Mouse (Mus musculus) CH12.LX (cell line): ENCODE data around the gene Cryl1. TPM values are rescaled to one million over a fixed set of nuclear protein-coding genes. Genes with fewer than 3 reads are reported as not detected.

Source experiments
- DNase-seq: peaks from one replicate; pipeline ENCODE4 v3.0.0-alpha.2; 2013; ENCODE audit errors: extremely low read depth
- H3K27ac ChIP-seq: 2 replicates; pipeline ENCODE4 v1.5.1; 2012; ENCODE audit warnings: low read depth, mild to moderate bottlenecking, control low read depth, moderate library complexity; ENCODE audit not compliant: insufficient read depth
- H3K27me3 ChIP-seq: replicated peaks from 2 replicates; pipeline ENCODE3; 2012; ENCODE audit warnings: inconsistent platforms
- H3K36me3 ChIP-seq, 2 experiments: replicated peaks in 1 of 2; 2 replicates each; pipeline versions ENCODE3 to v1.6.1; 2012; ENCODE audit warnings: inconsistent platforms in 1 of 2, low read length in 1 of 2, mild to moderate bottlenecking in 1 of 2, mixed read lengths in 1 of 2, moderate library complexity in 1 of 2; ENCODE audit not compliant: control insufficient read depth in 1 of 2, insufficient read depth in 1 of 2
- H3K4me1 ChIP-seq, 2 experiments: 2 replicates each; pipeline ENCODE4 v1.6.1; 2012; ENCODE audit warnings: inconsistent platforms in 1 of 2, moderate library complexity in 1 of 2; ENCODE audit not compliant: insufficient read depth in 2 of 2, control insufficient read depth in 1 of 2
- H3K4me2 ChIP-seq: 2 replicates; pipeline ENCODE4 v1.6.1; 2012; ENCODE audit warnings: low read depth, mild to moderate bottlenecking, control low read depth; ENCODE audit not compliant: poor library complexity, insufficient read depth, severe bottlenecking
- H3K4me3 ChIP-seq, 3 experiments: fragments of 150-350 bp in 1 of 3; sonication (generic) in 1 of 3; replicated peaks in 1 of 3; 2 replicates each; pipeline versions ENCODE3 to v1.5.1; 2011 to 2012; ENCODE audit warnings: low read depth in 2 of 3, low read length in 2 of 3, mild to moderate bottlenecking in 2 of 3, moderate library complexity in 2 of 3, control low read depth in 1 of 3, improper control_type of control experiment in 1 of 3, inconsistent platforms in 1 of 3, mixed read lengths in 1 of 3; ENCODE audit not compliant: poor library complexity in 1 of 3
- H3K79me2 ChIP-seq: replicated peaks from 2 replicates; pipeline ENCODE4 v1.6.1; 2012; ENCODE audit warnings: mild to moderate bottlenecking, moderate library complexity; ENCODE audit not compliant: control insufficient read depth, poor library complexity, insufficient read depth, severe bottlenecking; ENCODE audit errors: extremely low read depth
- H3K9ac ChIP-seq: 2 replicates; pipeline ENCODE4 v1.6.1; 2012; ENCODE audit warnings: low read depth, mild to moderate bottlenecking, control low read depth, moderate library complexity; ENCODE audit not compliant: insufficient read depth
- H3K9me3 ChIP-seq: replicated peaks from 2 replicates; pipeline ENCODE3; 2012; ENCODE audit warnings: low read length, inconsistent platforms, mixed read lengths
- CHD1 ChIP-seq: IDR thresholded peaks from 2 replicates; pipeline ENCODE4 v1.6.1; 2012; ENCODE audit warnings: low read depth, low read length, improper control_type of control experiment, inconsistent platforms
- CHD2 ChIP-seq: IDR thresholded peaks from 2 replicates; pipeline ENCODE4 v1.6.1; 2011; ENCODE audit warnings: low read length, improper control_type of control experiment
- CTCF ChIP-seq, 2 experiments: IDR thresholded peaks in 1 of 2; conservative IDR thresholded peaks in 1 of 2; 2 replicates each; pipeline ENCODE4 v1.5.1; 2011 to 2012; ENCODE audit warnings: low read depth in 2 of 2, low read length in 2 of 2, improper control_type of control experiment in 1 of 2, inconsistent platforms in 1 of 2, mild to moderate bottlenecking in 1 of 2, moderate library complexity in 1 of 2
- EP300 ChIP-seq: IDR thresholded peaks from 2 replicates; pipeline ENCODE4 v1.6.1; 2011; ENCODE audit warnings: low read length, improper control_type of control experiment
- ETS1 ChIP-seq: conservative IDR thresholded peaks from 2 replicates; pipeline ENCODE4 v1.6.1; 2012; ENCODE audit warnings: low read depth, mild to moderate bottlenecking, inconsistent platforms, low read length, improper control_type of control experiment, moderate library complexity
- GABPA ChIP-seq: IDR thresholded peaks from 2 replicates; pipeline ENCODE4 v1.6.1; 2012; ENCODE audit warnings: low read depth, low read length, improper control_type of control experiment, inconsistent platforms; ENCODE audit not compliant: insufficient replicate concordance
- IRF4 ChIP-seq: IDR thresholded peaks from 2 replicates; pipeline ENCODE4 v1.6.1; 2014; ENCODE audit warnings: low read depth, mild to moderate bottlenecking, inconsistent platforms, low read length, improper control_type of control experiment
- JUN ChIP-seq: IDR thresholded peaks from 2 replicates; pipeline ENCODE4 v1.6.1; 2011; ENCODE audit warnings: low read depth, mild to moderate bottlenecking, low read length, improper control_type of control experiment, moderate library complexity; ENCODE audit not compliant: insufficient read depth
- JUND ChIP-seq: conservative IDR thresholded peaks from 2 replicates; pipeline ENCODE4 v1.6.1; 2011; ENCODE audit warnings: low read depth, low read length, improper control_type of control experiment
- KAT2A ChIP-seq: IDR thresholded peaks from 2 replicates; pipeline ENCODE4 v1.6.1; 2012; ENCODE audit warnings: low read length, improper control_type of control experiment, inconsistent platforms; ENCODE audit not compliant: insufficient replicate concordance
- MAFK ChIP-seq: IDR thresholded peaks from 2 replicates; pipeline ENCODE4 v1.6.1; 2011; ENCODE audit warnings: low read length, improper control_type of control experiment; ENCODE audit not compliant: insufficient replicate concordance
- MAX ChIP-seq: IDR thresholded peaks from 2 replicates; pipeline ENCODE4 v1.6.1; 2011; ENCODE audit warnings: low read length, improper control_type of control experiment
- MEF2A ChIP-seq: IDR thresholded peaks from 2 replicates; pipeline ENCODE4 v1.6.1; 2014; ENCODE audit warnings: low read depth, mild to moderate bottlenecking, inconsistent platforms, low read length, improper control_type of control experiment, borderline replicate concordance
- MYC ChIP-seq: IDR thresholded peaks from 2 replicates; pipeline ENCODE4 v1.6.1; 2011; ENCODE audit warnings: low read depth, mild to moderate bottlenecking, improper control_type of control experiment, low read length
- NELFE ChIP-seq: IDR thresholded peaks from 2 replicates; pipeline ENCODE4 v1.6.1; 2011; ENCODE audit warnings: low read depth, low read length, improper control_type of control experiment
- NRF1 ChIP-seq: IDR thresholded peaks from 2 replicates; pipeline ENCODE4 v1.6.1; 2014; ENCODE audit warnings: low read depth, mild to moderate bottlenecking, inconsistent platforms, low read length, improper control_type of control experiment, moderate library complexity
- PAX5 ChIP-seq: IDR thresholded peaks from 2 replicates; pipeline ENCODE4 v1.6.1; 2012; ENCODE audit warnings: low read length, inconsistent platforms, mixed read lengths
- POLR2A ChIP-seq: IDR thresholded peaks from 2 replicates; pipeline ENCODE4 v1.6.1; 2011; ENCODE audit warnings: low read depth, mild to moderate bottlenecking, improper control_type of control experiment, low read length
- POLR2AphosphoS2 ChIP-seq: IDR thresholded peaks from 2 replicates; pipeline ENCODE4 v1.6.1; 2011; ENCODE audit warnings: low read depth, low read length, improper control_type of control experiment
- RCOR1 ChIP-seq: conservative IDR thresholded peaks from 2 replicates; pipeline ENCODE4 v1.6.1; 2012; ENCODE audit warnings: low read depth, mild to moderate bottlenecking, inconsistent platforms, low read length, improper control_type of control experiment
- SMC3 ChIP-seq: IDR thresholded peaks from 2 replicates; pipeline ENCODE4 v1.6.1; 2011; ENCODE audit warnings: low read depth, low read length, improper control_type of control experiment
- TBP ChIP-seq: conservative IDR thresholded peaks from 2 replicates; pipeline ENCODE4 v1.6.1; 2011; ENCODE audit warnings: low read depth, low read length, improper control_type of control experiment
- TCF12 ChIP-seq: IDR thresholded peaks from 2 replicates; pipeline ENCODE4 v1.6.1; 2014; ENCODE audit warnings: low read depth, mild to moderate bottlenecking, inconsistent platforms, low read length, improper control_type of control experiment
- UBTF ChIP-seq: IDR thresholded peaks from 2 replicates; pipeline ENCODE4 v1.6.1; 2012; ENCODE audit warnings: low read depth, mild to moderate bottlenecking, inconsistent platforms, low read length, improper control_type of control experiment, moderate library complexity
- USF1 ChIP-seq: IDR thresholded peaks from 2 replicates; pipeline ENCODE4 v1.6.1; 2014; ENCODE audit warnings: low read depth, mild to moderate bottlenecking, inconsistent platforms, low read length, improper control_type of control experiment
- USF2 ChIP-seq: conservative IDR thresholded peaks from 2 replicates; pipeline ENCODE4 v1.6.1; 2011; ENCODE audit warnings: low read depth, low read length, improper control_type of control experiment
- ZKSCAN1 ChIP-seq: IDR thresholded peaks from 2 replicates; pipeline ENCODE4 v1.6.1; 2012; ENCODE audit warnings: low read depth, inconsistent platforms, low read length, improper control_type of control experiment, borderline replicate concordance
- ZMIZ1 ChIP-seq: IDR thresholded peaks from 2 replicates; pipeline ENCODE4 v1.6.1; 2012; ENCODE audit warnings: low read depth, mild to moderate bottlenecking, inconsistent platforms, low read length, improper control_type of control experiment
- dilution Hi-C: fragments of 300-500 bp; cut with MboI; formaldehyde crosslinking; loops from 2 replicates; pipeline ENCODE4 v1.14.3; 2020; ENCODE audit warnings: low sequenced_read_pairs; ENCODE audit not compliant: extremely low pct_unique_long_range_greater_than_20kb, extremely low pct_ligation_motif_present
- in situ Hi-C: fragments of 300-500 bp; cut with MboI; formaldehyde crosslinking; loops from 3 replicates; pipeline ENCODE4 v1.14.3; 2019; ENCODE audit warnings: low sequenced_read_pairs, low pct_ligation_motif_present, low pct_unique_long_range_greater_than_20kb, mixed read lengths
- polyA plus RNA-seq: library from polyadenylated mRNA; unstranded; fragments of >175 nt; gene quantifications from 2 replicates; pipeline ENCODE4 v1.2.1, GENCODE M21; 2012; ENCODE audit warnings: low read depth; ENCODE audit not compliant: insufficient read length
- total RNA-seq, 2 experiments: library from RNA; depleted of rRNA; stranded (reverse); fragments of 300-350 nt in 1 of 2; fragments of >200 nt in 1 of 2; gene quantifications; 2 replicates each; pipeline ENCODE4 v1.2.3; 2012 to 2014

Gene Cryl1
- total and polyA plus RNA-seq, 3 experiments, result 13.1 to 33.7 (median 31.8) TPM

GRCm38 (mm10) chr14:57351521-57352235 lies 46.7 kb downstream of the Cryl1 start:
- no peaks in the 10 kb centered on the region for H3K79me2 ChIP-seq
- no peak overlapping the region for H3K4me2 ChIP-seq
- H3K9me3 ChIP-seq, result no peaks in the 10 kb centered on the region
- H3K4me1 ChIP-seq, result peaks cover 0 to 56% of the 10 kb centered on the region in 2 experiments; a peak in 2 of 4 replicates
- dilution Hi-C loops (no loop called here), in situ Hi-C loops (no loop called here)
- H3K4me3 ChIP-seq, result no peak overlapping the region
- H3K27ac ChIP-seq, result no peak overlapping the region
- H3K36me3 ChIP-seq, result peaks cover 0 to 30% of the 10 kb centered on the region in 2 experiments
- peak; percentile 23 for DNase-seq
- no peak overlapping the region for H3K9ac ChIP-seq
- no peaks in the 10 kb centered on the region for H3K27me3 ChIP-seq
- TF ChIP-seq PAX5, result no peak
- no peak for TF ChIP-seq ZKSCAN1
- TF ChIP-seq NRF1, result no peak
- no peak for TF ChIP-seq EP300
- no peak for TF ChIP-seq UBTF
- TF ChIP-seq USF1, result no peak
- TF ChIP-seq MYC, result no peak
- no peak for TF ChIP-seq JUND
- TF ChIP-seq MEF2A, result no peak
- no peak for TF ChIP-seq CHD2
- no peak for TF ChIP-seq MAX
- TF ChIP-seq IRF4, result no peak
- TF ChIP-seq POLR2AphosphoS2, result no peak
- no peak for TF ChIP-seq TBP
- no peak for TF ChIP-seq JUN
- no peak for TF ChIP-seq GABPA
- no peak for TF ChIP-seq ZMIZ1
- no peak for TF ChIP-seq ETS1
- no peak for TF ChIP-seq SMC3

GRCm38 (mm10) chr14:57349955-57350354 lies 48.4 kb downstream of the Cryl1 start:
- no peak overlapping the region for H3K9ac ChIP-seq
- DNase-seq, result no peak
- no peaks in the 10 kb centered on the region for H3K27me3 ChIP-seq
- no peak overlapping the region for H3K27ac ChIP-seq
- in situ Hi-C loops, result no loop called here
- no peak overlapping the region for H3K4me2 ChIP-seq
- TF ChIP-seq ZKSCAN1 (no peak), TBP (no peak), PAX5 (no peak), KAT2A (no peak), RCOR1 (no peak), CTCF (conservative IDR thresholded peaks at IDR 0.05 in 1 of 2, IDR thresholded peaks at IDR 0.05 in 1 of 2; ENCODE audit: low read depth in 2 of 2, low read length in 2 of 2) (no peak), POLR2A (no peak), TCF12 (no peak), CHD1 (no peak), ETS1 (no peak), USF2 (no peak), NELFE (no peak), MAFK (no peak)
- TF ChIP-seq, all 38 proteins: peak for 0
- Histone ChIP-seq H3K79me2 (no peaks in the 10 kb centered on the region), H3K36me3 (peaks cover 0 to 34% of the 10 kb centered on the region in 2 experiments), H3K9me3 (no peaks in the 10 kb centered on the region), H3K4me3 (no peak overlapping the region), H3K4me1 (peaks cover 0 to 48% of the 10 kb centered on the region in 2 experiments; a peak in 2 of 4 replicates)
- dilution Hi-C loops, result no loop called here
